27 mouse cellular contexts compared by ENCODE assay signal in genomic region chr1:164494215-164494614, GRCm38 (mm10). TPM values are rescaled to one million over a fixed set of nuclear protein-coding genes. Genes with fewer than 3 reads are reported as not detected.
DNase-seq lines count a peak whose midpoint lies in the region; ATAC-seq and TF ChIP-seq lines count a peak whose summit lies in the region.
"Had no signal": no experiment of that assay in that cellular context is flagged by ENCODE, and none has a peak within 500 bp of the region (broad histone marks: within the 10 kb centered on the region; RNA-seq: fewer than 3 reads in every experiment).

No protein-coding gene starts in this region.

- H3K4me3 ChIP-seq in intestine, embryonic 16.5 days (ENCODE audit: low read length): no peak overlapping the region
- H3K4me3 ChIP-seq in intestine, embryonic 15.5 days (replicated peaks): no peak overlapping the region
- no peak overlapping the region for H3K4me3 ChIP-seq in stomach, embryonic 15.5 days (replicated peaks)
- H3K4me3 ChIP-seq in stomach, postnatal 0 days (ENCODE audit: low read depth, low read length): no peak overlapping the region
- H3K4me3 ChIP-seq: embryonic facial prominence, embryonic 12.5 days; erythroblast, embryonic 14.5 days; gastrocnemius, adult 2 months; heart, adult 2 months; heart, embryonic 12.5 days had no signal

- TF ChIP-seq CTCF in stomach, postnatal 0 days (IDR thresholded peaks at IDR 0.05; ENCODE audit: low read depth): no peak

- 0 out of 2 replicates have a peak, but pooled peaks cover 8% of the 10 kb centered on the region for H3K4me1 ChIP-seq in intestine, embryonic 16.5 days (ENCODE audit: control insufficient read depth, insufficient read depth, low read length)
- H3K4me1 ChIP-seq in intestine, embryonic 15.5 days (replicated peaks): peaks cover 5% of the 10 kb centered on the region; the same call in 1 of the 2 replicates
- no peaks in the 10 kb centered on the region for H3K4me1 ChIP-seq in stomach, embryonic 15.5 days
- H3K4me1 ChIP-seq in stomach, postnatal 0 days (replicated peaks; ENCODE audit: control insufficient read depth, insufficient read depth): no peaks in the 10 kb centered on the region
- H3K4me1 ChIP-seq: embryonic facial prominence, embryonic 12.5 days had no signal

- ATAC-seq in intestine, embryonic 16.5 days: 0 out of 2 replicates have a peak, but pooled peaks have one; percentile 16
- ATAC-seq in intestine, embryonic 15.5 days: no peak
- peak; percentile 50; the same call in 1 of the 2 replicates for ATAC-seq in stomach, embryonic 15.5 days (ENCODE audit: insufficient read depth, low FRiP score, low read depth)
- no peak for ATAC-seq in stomach, postnatal 0 days (ENCODE audit: low FRiP score, low TSS enrichment)
- ATAC-seq: forebrain, embryonic 16.5 days had no signal

- DNase-seq in stomach, postnatal 0 days (ENCODE audit: low spot score): no peak
- peak; percentile 92 for DNase-seq in R1 (ENCODE audit: low read depth, low spot score)
- DNase-seq in layer of hippocampus, adult 11-12 months (ENCODE audit: low spot score): no peak
- DNase-seq in left cerebral cortex, adult 18-20 months (ENCODE audit: low spot score in 2 of 2): no peak
- DNase-seq: adrenal gland, adult 8-10 months; cerebellum, adult 8-10 months; cerebellum, postnatal 25 days; gastrocnemius, adult 2 months; gastrocnemius, postnatal 36 days; heart, adult 2 months; kidney, adult 8-10 months; kidney, postnatal 10 days; layer of hippocampus, adult 9-11 months; liver; midbrain, embryonic 14.5 days; right cerebral cortex, postnatal 14 days; thymus, adult 2 months; thymus, postnatal 4 days had no signal

- no peaks in the 10 kb centered on the region for H3K9me3 ChIP-seq in intestine, embryonic 16.5 days (ENCODE audit: control insufficient read depth, low read length)
- H3K9me3 ChIP-seq in intestine, embryonic 15.5 days: no peaks in the 10 kb centered on the region
- H3K9me3 ChIP-seq in stomach, embryonic 15.5 days: no peaks in the 10 kb centered on the region
- no peaks in the 10 kb centered on the region for H3K9me3 ChIP-seq in stomach, postnatal 0 days (ENCODE audit: control insufficient read depth, low read length)
- H3K9me3 ChIP-seq: embryonic facial prominence, embryonic 12.5 days had no signal

- no peaks in the 10 kb centered on the region for H3K27me3 ChIP-seq in intestine, embryonic 16.5 days (replicated peaks; ENCODE audit: control insufficient read depth, insufficient read depth, low read length)
- H3K27me3 ChIP-seq in intestine, embryonic 15.5 days (replicated peaks): no peaks in the 10 kb centered on the region
- no peaks in the 10 kb centered on the region for H3K27me3 ChIP-seq in stomach, embryonic 15.5 days (replicated peaks)
- no peaks in the 10 kb centered on the region for H3K27me3 ChIP-seq in stomach, postnatal 0 days (ENCODE audit: control insufficient read depth, insufficient read depth, low read length)
- H3K27me3 ChIP-seq: embryonic facial prominence, embryonic 12.5 days; heart, embryonic 12.5 days had no signal

- no peak overlapping the region for H3K27ac ChIP-seq in intestine, embryonic 16.5 days (ENCODE audit: low read length)
- H3K27ac ChIP-seq in intestine, embryonic 15.5 days: no peak overlapping the region
- H3K27ac ChIP-seq in stomach, embryonic 15.5 days: no peak overlapping the region
- H3K27ac ChIP-seq in stomach, postnatal 0 days (replicated peaks): no peak overlapping the region
- H3K27ac ChIP-seq: embryonic facial prominence, embryonic 12.5 days; gastrocnemius, adult 2 months; heart, adult 2 months; hindbrain, embryonic 14.5 days; liver, embryonic 14.5 days had no signal

- WGBS in intestine, embryonic 16.5 days: 48% methylated on average over 4 of the region's 4 CpGs
- WGBS in intestine, embryonic 15.5 days: 51% methylated on average over 4 of the region's 4 CpGs
- 60% methylated on average over 4 of the region's 4 CpGs for WGBS in stomach, embryonic 15.5 days
- WGBS in stomach, postnatal 0 days: 31% methylated on average over 4 of the region's 4 CpGs

- H3K4me2 ChIP-seq in intestine, embryonic 16.5 days (ENCODE audit: low read depth, low read length): no peak overlapping the region
- H3K4me2 ChIP-seq in intestine, embryonic 15.5 days (replicated peaks): no peak overlapping the region
- H3K4me2 ChIP-seq in stomach, embryonic 15.5 days: no peak overlapping the region
- no peak overlapping the region for H3K4me2 ChIP-seq in stomach, postnatal 0 days (replicated peaks; ENCODE audit: low read depth)
- H3K4me2 ChIP-seq: embryonic facial prominence, embryonic 12.5 days; heart, embryonic 12.5 days; hindbrain, embryonic 14.5 days had no signal

- H3K9ac ChIP-seq in intestine, embryonic 16.5 days (ENCODE audit: low read depth, low read length): no peak overlapping the region
- no peak overlapping the region for H3K9ac ChIP-seq in intestine, embryonic 15.5 days
- H3K9ac ChIP-seq in stomach, embryonic 15.5 days: no peak overlapping the region
- H3K9ac ChIP-seq in stomach, postnatal 0 days (ENCODE audit: low read length): no peak overlapping the region
- H3K9ac ChIP-seq: embryonic facial prominence, embryonic 12.5 days; heart, embryonic 12.5 days; hindbrain, embryonic 14.5 days; liver, embryonic 14.5 days had no signal

- H3K36me3 ChIP-seq in intestine, embryonic 16.5 days (ENCODE audit: control insufficient read depth, insufficient read depth, low read length): no peaks in the 10 kb centered on the region
- no peaks in the 10 kb centered on the region for H3K36me3 ChIP-seq in intestine, embryonic 15.5 days
- H3K36me3 ChIP-seq in stomach, embryonic 15.5 days: no peaks in the 10 kb centered on the region
- H3K36me3 ChIP-seq in stomach, postnatal 0 days (ENCODE audit: control insufficient read depth, insufficient read depth, low read length): no peaks in the 10 kb centered on the region
- H3K36me3 ChIP-seq: embryonic facial prominence, embryonic 12.5 days; heart, embryonic 12.5 days had no signal

- TF ChIP-seq EP300 in stomach, postnatal 0 days (optimal IDR thresholded peaks at IDR 0.05): no peak

RNA-seq across cellular contexts. Expression of gene Atp1b1, which starts 36.1 kb away (rescaled TPM):
- polyA plus RNA-seq in intestine, embryonic 16.5 days (2015; fragmentation: Nextera tagmentation; extraction: Ambion mirVana): 184 and 199 TPM in 2 replicates
- polyA plus RNA-seq in intestine, embryonic 15.5 days (2015; fragmentation: Nextera tagmentation; extraction: Ambion mirVana): 203 TPM in 2 replicates
- 143 and 162 TPM in 2 replicates for polyA plus RNA-seq in stomach, embryonic 15.5 days (2015; fragmentation: Nextera tagmentation; extraction: Ambion mirVana)
- 213 and 222 TPM in 2 replicates for polyA plus RNA-seq in stomach, postnatal 0 days (2015; fragmentation: Nextera tagmentation; extraction: Ambion mirVana)
- total RNA-seq in left cerebral cortex, adult 18-20 months (2021): 1,000 to 10,000 TPM; 1,579 to 1,741 TPM
- polyA plus RNA-seq: erythroblast, embryonic 14.5 days had no signal

Comparison
In these comparisons a context has a peak if more than half of its experiments do, and no peak if none do; other contexts are left out.
1. ATAC-seq: peak in intestine, embryonic 16.5 days (single experiment) and stomach, embryonic 15.5 days (single experiment); none in intestine, embryonic 15.5 days (single experiment) and stomach, postnatal 0 days (single experiment).